Mouse (Mus musculus) embryonic facial prominence, embryonic 15.5 days (tissue): ENCODE measurements around the gene Tapbp. TPM values are rescaled to one million over a fixed set of nuclear protein-coding genes. Genes with fewer than 3 reads are reported as not detected.

Experiments
- ATAC-seq: fragments of 200-750 bp; cut with Nextera tagmentation; 2 replicates; pipeline ENCODE4 v1.8.0; 2017; ENCODE audit warnings: low read depth, moderate TSS enrichment; ENCODE audit not compliant: insufficient number of reproducible peaks, low FRiP score, low TSS enrichment
- H3K27ac ChIP-seq: fragments of 300-500 bp; sonication (generic); replicated peaks from 2 replicates; pipeline ENCODE4 v1.5.1; 2015; ENCODE audit warnings: mild to moderate bottlenecking, inconsistent platforms
- H3K27me3 ChIP-seq: fragments of 300-500 bp; sonication (generic); 2 replicates; pipeline ENCODE4 v1.6.1; 2015; ENCODE audit warnings: inconsistent platforms
- H3K36me3 ChIP-seq: fragments of 300-500 bp; sonication (generic); 2 replicates; pipeline ENCODE4 v1.6.1; 2015; ENCODE audit warnings: mild to moderate bottlenecking, inconsistent platforms
- H3K4me1 ChIP-seq: fragments of 300-500 bp; sonication (generic); 2 replicates; pipeline ENCODE4 v1.6.1; 2015; ENCODE audit warnings: inconsistent platforms
- H3K4me2 ChIP-seq: fragments of 300-500 bp; sonication (generic); replicated peaks from 2 replicates; pipeline ENCODE4 v1.6.1; 2015; ENCODE audit warnings: mild to moderate bottlenecking, inconsistent platforms
- H3K4me3 ChIP-seq: fragments of 300-500 bp; sonication (generic); replicated peaks from 2 replicates; pipeline ENCODE4 v1.5.1; 2015; ENCODE audit warnings: mild to moderate bottlenecking, inconsistent platforms
- H3K9ac ChIP-seq: fragments of 300-500 bp; sonication (generic); 2 replicates; pipeline ENCODE4 v1.6.1; 2015; ENCODE audit warnings: inconsistent platforms
- H3K9me3 ChIP-seq: fragments of 300-500 bp; sonication (generic); replicated peaks from 2 replicates; pipeline ENCODE4 v1.6.1; 2016; ENCODE audit warnings: inconsistent platforms
- WGBS: fragments of 180-500 bp; shearing (Covaris S2); methylation state at CpG from one replicate; pipeline ENCODE4 v1.1.7; 2015; 5-methylcytosine and 5-hydroxymethylcytosine counted together
- polyA plus RNA-seq: library from polyadenylated mRNA; unstranded; fragments of >200 nt; fragmentation: Nextera tagmentation; extraction: Ambion mirVana; gene quantifications from 2 replicates; pipeline ENCODE4 v1.2.1, GENCODE M21; 2015

Tapbp gene
- polyA plus RNA-seq, 1 experiment from 2014 or later, result 49.3 TPM

DNA sequence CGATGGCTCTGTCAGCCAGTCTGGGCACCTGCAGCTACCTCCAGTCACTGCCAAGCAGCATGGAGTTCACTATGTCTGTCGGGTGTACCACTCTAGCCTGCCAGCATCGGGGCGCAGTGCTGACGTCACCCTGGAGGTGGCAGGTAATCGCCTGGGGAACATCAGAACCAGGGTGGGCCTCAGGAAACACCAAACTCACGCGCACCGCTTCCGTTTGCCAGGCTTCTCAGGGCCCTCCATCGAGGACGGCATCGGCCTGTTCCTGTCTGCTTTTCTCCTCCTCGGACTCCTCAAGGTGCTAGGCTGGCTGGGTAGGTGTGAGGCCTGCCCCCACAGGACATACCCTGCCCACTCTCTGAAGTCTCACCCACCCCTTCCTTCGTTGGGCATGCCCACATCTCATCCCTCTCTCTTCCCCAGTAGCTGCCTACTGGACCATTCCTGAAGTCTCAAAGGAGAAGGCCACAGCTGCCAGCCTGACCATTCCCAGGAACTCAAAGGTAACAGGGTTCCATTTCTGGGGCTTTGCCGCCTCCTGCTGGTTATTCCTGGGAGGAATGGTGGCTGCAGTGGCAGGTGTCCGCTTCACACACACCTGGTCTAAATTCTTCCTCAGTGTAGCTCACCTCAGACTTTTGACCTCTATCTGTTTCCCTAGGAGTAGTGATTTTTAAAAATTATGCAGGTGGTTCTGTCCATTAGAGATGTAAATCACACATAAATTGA lies 10.7 kb downstream of the Tapbp start:
- Histone ChIP-seq H3K4me2 (no peak overlapping the region), H3K36me3 (peaks cover 9% of the 10 kb centered on the region; the same call in 1 of the 2 replicates), H3K27me3 (no peaks in the 10 kb centered on the region), H3K9ac (no peak overlapping the region), H3K9me3 (no peaks in the 10 kb centered on the region), H3K4me3 (no peak overlapping the region), H3K27ac (no peak overlapping the region), H3K4me1 (peaks cover 22% of the 10 kb centered on the region)
- WGBS, result 73% methylated on average over 17 of the region's 17 CpGs
- ATAC-seq, result no peak

DNA sequence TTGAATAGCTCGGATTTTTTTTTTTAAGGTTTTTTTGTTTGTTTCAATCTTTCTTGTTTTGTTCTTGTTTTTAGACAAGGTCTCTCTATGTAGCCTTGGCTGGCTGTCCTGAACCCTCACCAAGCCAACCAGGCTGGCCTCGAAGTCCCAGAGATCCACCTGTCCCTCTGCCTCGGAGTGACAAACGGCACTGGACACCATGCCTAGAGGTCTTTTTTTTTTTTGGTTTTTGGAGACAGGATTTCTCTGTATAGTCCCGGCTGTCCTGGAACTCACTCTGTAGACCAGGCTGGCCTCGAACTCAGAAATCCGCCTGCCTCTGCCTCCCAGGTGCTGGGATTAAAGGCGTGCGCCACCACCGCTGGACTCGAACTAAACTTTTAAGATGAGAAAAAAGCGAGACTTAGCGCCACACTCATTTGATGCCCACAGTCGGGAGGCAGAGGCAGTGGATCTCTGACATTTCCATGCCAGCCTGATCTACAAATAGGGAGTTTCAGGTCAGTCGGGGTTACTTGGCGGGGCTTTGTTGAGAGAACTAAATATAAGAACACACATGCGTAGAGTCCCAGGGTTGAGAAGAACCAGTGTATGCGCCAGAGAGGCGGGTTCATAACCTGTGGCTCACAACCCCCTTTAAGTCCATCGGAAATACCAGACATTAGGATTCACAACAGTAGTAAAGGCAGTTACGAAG lies 12.7 kb downstream of the Tapbp start:
- Histone ChIP-seq H3K4me3 (peak overlapping the region; percentile 78), H3K9ac (peak overlapping the region; percentile 67), H3K4me2 (peak overlapping the region; percentile 98), H3K27ac (no peak overlapping the region), H3K27me3 (no peaks in the 10 kb centered on the region), H3K36me3 (peaks cover 21% of the 10 kb centered on the region), H3K4me1 (peaks cover 30% of the 10 kb centered on the region), H3K9me3 (no peaks in the 10 kb centered on the region)
- WGBS, result 60% methylated on average over 21 of the region's 21 CpGs
- ATAC-seq, result no peak

DNA sequence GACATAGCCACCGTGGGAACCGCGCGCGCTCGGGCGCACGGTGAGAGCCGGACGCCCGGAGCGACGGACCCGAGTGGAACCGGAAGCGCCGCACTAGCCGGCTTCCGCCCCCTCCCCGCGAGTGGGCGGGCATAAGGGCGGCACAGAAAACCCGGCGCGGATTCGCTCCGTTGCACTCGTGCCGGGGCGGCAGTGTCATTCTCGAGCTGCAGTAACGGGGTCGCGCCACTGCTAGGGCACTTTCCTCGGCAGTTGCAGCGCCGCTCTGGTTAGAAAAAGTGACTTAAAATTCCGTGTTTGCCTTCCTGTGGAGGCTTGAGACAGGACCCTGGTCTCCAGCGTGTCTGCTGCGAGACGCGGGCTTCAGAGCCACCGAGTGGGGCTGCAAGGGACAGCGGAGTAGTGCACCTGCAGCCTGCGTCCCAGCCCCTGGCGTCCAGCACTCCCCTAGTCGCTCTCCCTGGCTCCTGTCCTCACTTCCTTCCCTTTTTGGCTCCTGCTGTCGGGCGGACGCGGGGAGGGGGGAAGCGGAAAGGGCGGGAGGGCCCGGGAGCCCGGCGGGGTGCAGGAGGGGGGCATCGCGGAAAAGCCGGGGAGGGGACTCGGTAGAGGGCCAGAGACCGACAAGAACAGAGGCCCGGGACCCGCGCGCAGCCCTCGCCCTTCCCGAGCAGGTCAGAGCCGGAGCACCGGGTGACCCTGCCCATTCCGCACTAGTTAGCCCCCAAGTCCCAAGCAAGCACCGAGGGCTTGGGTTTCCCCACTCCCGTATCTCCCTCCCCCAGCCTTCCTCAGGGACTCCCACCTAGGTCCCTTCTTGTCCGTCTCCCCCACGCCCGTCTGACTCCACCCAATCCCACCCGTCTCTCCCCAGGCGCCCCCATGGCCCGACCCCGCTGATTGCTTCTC lies 13.9 kb downstream of the Tapbp start, which contains the start of gene Rgl2:
TSS of gene Rgl2 (plus strand) at position 173 of the 909 bp plus-strand sequence.
- ATAC-seq, result peak; percentile 87
- WGBS, result under 1% methylated on average over 79 of the region's 80 CpGs
- H3K36me3 ChIP-seq, result peaks cover 30% of the 10 kb centered on the region

DNA sequence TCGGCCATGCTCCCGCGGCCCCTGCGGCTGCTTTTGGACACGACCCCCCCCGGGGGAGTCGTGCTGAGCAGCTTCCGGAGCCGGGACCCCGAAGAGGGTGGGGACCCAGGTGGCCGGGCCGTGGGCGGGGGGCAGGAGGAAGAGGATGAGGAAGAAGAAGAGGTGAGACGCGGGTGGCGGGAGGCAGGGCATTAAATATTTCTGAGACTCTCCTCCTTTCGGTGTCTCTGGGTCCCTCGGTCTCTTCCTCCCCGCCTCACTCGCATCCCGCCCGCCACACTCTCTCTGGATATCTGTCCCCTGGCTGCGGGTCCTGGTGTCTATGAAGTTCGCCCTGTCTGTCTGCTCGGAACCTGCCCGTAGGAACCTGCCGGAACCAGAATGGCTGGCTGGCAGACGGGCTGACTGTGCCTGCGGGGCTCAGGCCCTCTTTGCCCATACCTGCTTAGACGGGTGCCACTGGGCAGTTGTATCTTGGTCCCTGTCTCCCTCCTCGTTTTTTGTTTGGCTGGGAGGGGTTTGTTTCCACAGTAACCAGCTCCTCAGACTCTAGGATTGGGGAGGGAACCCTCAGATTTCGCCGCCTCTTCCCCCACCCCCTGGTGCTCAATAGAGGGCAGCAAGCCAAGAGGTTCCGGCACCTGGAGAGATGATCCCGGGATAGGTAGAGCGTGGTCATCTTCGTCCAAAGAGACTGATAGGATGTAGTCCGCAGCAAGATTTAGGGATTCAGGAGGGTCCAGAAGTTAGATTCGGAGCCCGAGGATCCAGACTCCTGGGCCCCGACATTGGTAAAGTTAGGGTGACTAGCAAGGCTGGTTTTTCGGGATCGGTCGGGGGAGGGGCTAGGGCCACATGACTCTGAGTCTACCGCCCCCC lies 14.8 kb downstream of the Tapbp start:
- under 1% methylated on average over 45 of the region's 45 CpGs for WGBS
- peak overlapping the region; percentile 78 for H3K4me3 ChIP-seq
- H3K4me2 ChIP-seq, result peak overlapping the region; percentile 98
- H3K36me3 ChIP-seq, result peaks cover 39% of the 10 kb centered on the region
- peak overlapping the region; percentile 67 for H3K9ac ChIP-seq
- peak overlapping the region; percentile 96 for H3K27ac ChIP-seq
- no peaks in the 10 kb centered on the region for H3K9me3 ChIP-seq
- no peaks in the 10 kb centered on the region for H3K27me3 ChIP-seq
- H3K4me1 ChIP-seq, result peaks cover 30% of the 10 kb centered on the region
- ATAC-seq, result peak; percentile 4; the same call in 1 of the 2 replicates

More for the DNA sequence above, 13.9 kb downstream of the Tapbp start, which contains the start of gene Rgl2:
- peak within 1 kb of the TSS; percentile 78 for H3K4me3 ChIP-seq
- H3K27ac ChIP-seq, result peak within 1 kb of the TSS; percentile 96
- H3K9ac ChIP-seq, result peak within 1 kb of the TSS; percentile 67
- peak within 1 kb of the TSS; percentile 98 for H3K4me2 ChIP-seq
- peaks cover 30% of the 10 kb centered on the region for H3K4me1 ChIP-seq
- no peaks in the 10 kb centered on the region for H3K9me3 ChIP-seq
- H3K27me3 ChIP-seq, result no peaks in the 10 kb centered on the region

DNA sequence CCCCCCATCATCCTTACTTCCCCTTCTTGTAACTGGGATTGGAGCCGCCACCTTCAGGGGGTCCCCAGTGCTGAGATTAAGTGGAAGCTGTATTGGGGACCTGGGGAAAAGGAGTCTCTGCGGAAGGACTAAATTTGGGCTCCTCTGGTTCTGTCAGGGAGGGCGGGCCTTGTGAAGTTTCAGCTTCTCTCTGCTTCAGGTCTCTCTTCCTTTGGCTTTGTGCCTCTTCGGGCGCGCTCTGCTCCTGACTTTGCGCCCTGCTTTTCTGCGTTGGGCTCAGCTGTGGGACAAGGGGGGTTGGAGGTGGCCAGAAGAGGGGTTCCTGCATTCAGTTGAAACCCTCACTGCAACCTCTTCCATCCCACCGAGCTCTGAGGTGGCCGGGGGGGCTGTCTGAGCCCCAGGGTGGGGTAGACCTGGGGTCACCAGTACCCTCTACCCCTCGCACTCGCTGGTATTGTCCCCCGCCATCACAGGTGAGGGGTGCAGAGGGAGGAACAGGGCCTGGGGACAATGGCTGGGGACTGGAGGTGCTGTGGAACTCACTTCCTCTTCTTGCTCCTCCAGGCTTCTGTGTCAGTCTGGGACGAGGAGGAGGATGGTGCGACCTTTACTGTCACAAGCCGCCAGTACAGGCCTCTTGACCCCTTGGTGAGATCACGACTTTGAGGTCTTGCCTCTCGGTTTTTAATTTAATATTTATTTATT lies 15.6 kb downstream of the Tapbp start:
- peaks cover 30% of the 10 kb centered on the region for H3K4me1 ChIP-seq
- peaks cover 45% of the 10 kb centered on the region for H3K36me3 ChIP-seq
- ATAC-seq, result no peak
- H3K9me3 ChIP-seq, result no peaks in the 10 kb centered on the region
- peak overlapping the region; percentile 98 for H3K4me2 ChIP-seq
- H3K4me3 ChIP-seq, result peak overlapping the region; percentile 78
- 28% methylated on average over 18 of the region's 18 CpGs for WGBS
- H3K27me3 ChIP-seq, result no peaks in the 10 kb centered on the region
- H3K27ac ChIP-seq, result peak overlapping the region; percentile 96
- peak overlapping the region; percentile 67 for H3K9ac ChIP-seq

DNA sequence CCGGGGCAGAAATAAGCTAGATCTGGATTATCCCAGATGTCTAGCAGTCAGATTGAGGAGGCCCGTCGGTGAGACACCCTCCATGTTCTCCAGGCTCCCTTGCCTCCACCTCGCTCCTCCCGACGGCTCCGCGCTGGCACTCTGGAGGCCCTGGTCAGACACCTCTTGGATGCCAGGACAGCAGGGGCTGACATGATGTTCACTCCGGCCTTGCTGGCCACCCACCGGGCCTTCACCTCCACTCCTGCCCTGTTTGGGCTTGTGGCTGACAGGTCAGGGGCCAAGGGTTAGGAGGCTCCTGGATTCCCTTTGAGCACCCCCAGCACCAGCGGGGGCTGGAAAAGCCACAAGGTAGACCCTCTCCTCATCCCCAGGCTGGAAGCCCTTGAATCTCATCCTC lies 16.2 kb downstream of the Tapbp start:
- no peaks in the 10 kb centered on the region for H3K27me3 ChIP-seq
- no peak overlapping the region for H3K9ac ChIP-seq
- H3K27ac ChIP-seq, result no peak overlapping the region
- ATAC-seq, result no peak
- 89% methylated on average over 11 of the region's 11 CpGs for WGBS
- peaks cover 30% of the 10 kb centered on the region for H3K4me1 ChIP-seq
- peak overlapping the region; percentile 98; the same call in 1 of the 2 replicates for H3K4me2 ChIP-seq
- peaks cover 50% of the 10 kb centered on the region for H3K36me3 ChIP-seq
- H3K9me3 ChIP-seq, result no peaks in the 10 kb centered on the region
- H3K4me3 ChIP-seq, result peak overlapping the region; percentile 78; the same call in 1 of the 2 replicates

DNA sequence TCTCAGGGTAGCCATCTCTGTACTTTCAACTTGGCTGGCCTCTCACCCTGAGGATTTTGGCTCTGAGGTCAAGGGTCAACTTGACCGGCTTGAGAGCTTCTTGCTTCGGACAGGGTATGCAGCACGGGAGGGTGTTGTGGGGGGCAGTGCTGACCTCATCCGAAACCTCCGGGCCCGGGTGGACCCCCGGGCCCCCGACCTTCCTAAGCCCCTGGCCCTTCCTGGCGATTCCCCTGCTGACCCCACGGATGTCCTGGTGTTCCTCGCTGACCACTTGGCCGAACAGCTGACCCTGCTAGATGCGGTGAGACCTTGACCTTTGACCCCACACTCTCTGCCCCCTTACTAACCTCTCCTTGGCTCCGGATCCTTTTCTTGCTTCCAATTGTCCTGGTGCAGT lies 16.7 kb downstream of the Tapbp start:
- no peak for ATAC-seq
- peaks cover 53% of the 10 kb centered on the region for H3K36me3 ChIP-seq
- H3K9ac ChIP-seq, result no peak overlapping the region
- no peak overlapping the region for H3K4me3 ChIP-seq
- H3K27ac ChIP-seq, result no peak overlapping the region
- H3K4me2 ChIP-seq, result no peak overlapping the region
- 72% methylated on average over 14 of the region's 14 CpGs for WGBS
- peaks cover 30% of the 10 kb centered on the region for H3K4me1 ChIP-seq
- H3K27me3 ChIP-seq, result no peaks in the 10 kb centered on the region
- H3K9me3 ChIP-seq, result no peaks in the 10 kb centered on the region

DNA sequence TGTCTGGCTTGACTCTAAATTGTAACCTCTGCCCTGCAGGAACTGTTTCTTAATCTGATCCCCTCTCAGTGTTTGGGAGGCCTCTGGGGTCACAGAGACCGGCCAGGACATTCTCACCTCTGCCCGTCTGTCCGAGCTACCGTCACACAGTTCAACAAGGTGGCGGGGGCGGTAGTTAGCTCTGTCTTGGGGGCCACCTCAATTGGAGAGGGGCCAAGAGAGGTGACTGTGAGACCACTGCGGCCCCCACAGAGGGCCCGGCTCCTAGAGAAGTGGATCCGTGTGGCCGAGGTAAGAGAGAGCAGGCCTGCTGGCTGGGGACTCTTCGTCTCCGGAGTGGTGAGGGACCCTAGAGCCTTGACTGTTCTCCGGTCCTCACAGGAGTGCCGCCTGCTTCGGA lies 17.3 kb downstream of the Tapbp start:
- peaks cover 51% of the 10 kb centered on the region for H3K36me3 ChIP-seq
- no peak overlapping the region for H3K9ac ChIP-seq
- no peak overlapping the region for H3K4me2 ChIP-seq
- no peaks in the 10 kb centered on the region for H3K9me3 ChIP-seq
- no peak for ATAC-seq
- peaks cover 27% of the 10 kb centered on the region for H3K4me1 ChIP-seq
- WGBS, result 81% methylated on average over 15 of the region's 15 CpGs
- H3K27me3 ChIP-seq, result no peaks in the 10 kb centered on the region
- no peak overlapping the region for H3K4me3 ChIP-seq
- H3K27ac ChIP-seq, result no peak overlapping the region

DNA sequence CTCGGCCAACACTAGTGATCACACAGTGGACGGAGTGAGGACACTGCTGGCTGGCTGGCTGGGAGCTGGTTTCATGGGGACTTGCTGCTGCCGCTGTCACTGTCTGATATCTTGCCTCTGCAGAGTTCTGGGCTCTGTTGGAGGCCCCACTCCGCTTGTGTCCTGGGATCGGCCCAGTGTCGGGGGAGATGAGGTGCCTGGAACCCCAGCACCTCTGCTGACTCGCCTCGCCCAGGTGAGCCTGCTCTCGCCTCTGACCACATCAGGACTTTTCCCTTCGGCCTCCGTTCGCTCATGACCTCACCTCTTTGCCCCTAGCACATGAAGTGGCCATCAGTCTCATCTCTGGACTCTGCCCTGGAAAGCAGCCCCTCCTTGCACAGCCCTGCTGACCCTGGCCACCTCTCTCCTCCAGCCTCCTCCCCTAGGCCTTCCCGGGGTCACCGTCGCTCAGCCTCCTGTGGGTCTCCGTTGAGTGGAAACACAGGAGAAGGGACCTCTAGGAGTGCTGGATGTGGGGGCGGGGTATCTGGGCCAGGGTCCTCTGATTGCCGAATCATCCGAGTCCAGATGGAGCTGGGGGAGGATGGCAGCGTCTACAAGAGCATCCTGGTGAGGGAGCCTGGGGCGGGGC lies 19.8 kb downstream of the Tapbp start:
- peaks cover 58% of the 10 kb centered on the region for H3K36me3 ChIP-seq

More for the DNA sequence above, 19.8 kb downstream of the Tapbp start:
- WGBS, result 83% methylated on average over 21 of the region's 21 CpGs
- no peak for ATAC-seq
- no peaks in the 10 kb centered on the region for H3K9me3 ChIP-seq
- no peak overlapping the region for H3K4me2 ChIP-seq
- peaks cover 28% of the 10 kb centered on the region for H3K4me1 ChIP-seq
- H3K9ac ChIP-seq, result no peak overlapping the region
- no peak overlapping the region for H3K4me3 ChIP-seq
- H3K27ac ChIP-seq, result no peak overlapping the region
- H3K27me3 ChIP-seq, result no peaks in the 10 kb centered on the region
